Mouse (Mus musculus) liver, postnatal 0 days (tissue): Measurements from ENCODE around the gene Sfxn2.
A peak's percentile ranks its signal among the peaks of the same experiment; 100 is the strongest.

Experiments used
- CTCF ChIP-seq: sonication (generic); IDR thresholded peaks from 2 replicates; pipeline ENCODE4 v1.5.1; 2016; ENCODE audit warnings: antibody characterized with exemption, low read depth
- EP300 ChIP-seq: IDR thresholded peaks from 2 replicates; pipeline ENCODE4 v1.6.1; 2016; ENCODE audit warnings: antibody characterized with exemption, low read depth, mild to moderate bottlenecking

DNA sequence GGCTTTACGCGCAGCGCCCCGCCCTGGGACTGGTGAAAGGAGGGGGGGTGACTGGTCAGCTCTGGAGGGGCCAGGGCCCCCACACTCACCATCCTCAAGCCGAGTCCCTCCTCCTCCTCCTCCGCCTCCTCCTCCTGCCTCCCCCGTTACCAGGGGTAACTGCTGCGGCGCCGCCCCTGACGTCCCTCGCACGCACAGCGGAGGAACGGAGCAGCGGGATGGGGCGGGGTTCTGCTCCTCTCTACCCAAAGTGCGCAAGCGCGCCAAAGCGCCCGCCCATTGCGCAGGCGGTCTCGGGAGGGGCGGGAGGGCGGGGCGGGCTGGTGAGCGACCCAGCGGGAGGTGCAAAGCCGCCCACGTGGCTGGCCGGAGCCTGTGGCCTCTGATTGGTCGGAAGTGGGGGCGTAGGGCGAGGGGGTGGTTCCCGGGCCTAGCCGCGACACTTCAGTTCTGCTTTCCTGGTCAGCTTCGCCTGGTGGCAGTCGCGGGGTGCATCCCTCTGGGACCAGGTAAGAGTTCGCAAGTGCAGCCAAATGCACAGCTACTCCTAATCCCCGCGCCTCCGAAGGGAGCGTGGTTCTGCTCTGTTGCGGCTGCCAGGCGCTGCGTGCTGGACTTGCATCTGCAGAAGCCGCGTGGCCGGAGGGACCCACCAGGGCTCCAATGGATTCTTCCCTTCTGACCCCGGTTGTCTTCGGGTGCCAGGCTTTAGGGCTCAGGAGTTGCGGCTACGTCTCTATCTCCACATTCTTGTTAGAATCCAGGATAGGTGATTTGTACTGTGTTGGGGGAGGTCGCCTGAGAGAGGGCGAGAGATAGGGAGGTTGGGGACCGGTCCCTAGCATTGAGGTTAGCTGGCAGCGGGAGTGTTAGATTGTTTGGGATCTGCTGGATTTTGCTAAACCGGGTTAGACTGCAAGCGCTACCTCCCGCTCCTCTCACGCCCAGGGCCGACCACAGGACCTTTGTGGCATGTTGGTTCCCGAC, at the start of gene Sfxn2, which contains the start of gene Arl3:
- TF ChIP-seq CTCF (peak; percentile 53), EP300 (peak; percentile 51; the same call in 1 of the 2 replicates)
